Comparison of ENCODE assay signal across 21 mouse cellular contexts in genomic region chr16:93003830-93004229, GRCm38 (mm10).
"Had no signal": no experiment of that assay in that cellular context is flagged by ENCODE, and none has a peak within 500 bp of the region (broad histone marks: within the 10 kb centered on the region; RNA-seq: fewer than 3 reads in every experiment).

No protein-coding gene starts in this region.

- ATAC-seq: hindbrain, postnatal 0 days; intestine, embryonic 16.5 days had no signal

- DNase-seq: gastrocnemius, postnatal 14 days; gastrocnemius, postnatal 36 days; heart, adult 18-20 months; heart, postnatal 14 days; heart, postnatal 36 days; kidney, adult 18-20 months; kidney, adult 8-10 months; kidney, postnatal 10 days; kidney, postnatal 25 days; kidney, postnatal 4 days; liver had no signal

- H3K4me3 ChIP-seq: heart, embryonic 10.5 days; heart, embryonic 12.5 days; hindbrain, embryonic 13.5 days; hindbrain, embryonic 15.5 days; layer of hippocampus, adult 2 months; left cerebral cortex, adult 2 months; limb, embryonic 10.5 days; limb, embryonic 12.5 days had no signal

- H3K36me3 ChIP-seq: heart, embryonic 10.5 days; heart, embryonic 12.5 days; hindbrain, embryonic 13.5 days; hindbrain, embryonic 15.5 days; limb, embryonic 10.5 days; limb, embryonic 12.5 days had no signal
